Mouse (Mus musculus) left cerebral cortex, adult 18-20 months (tissue): ENCODE data around the gene Pth2. TPM values are rescaled to one million over a fixed set of nuclear protein-coding genes. Genes with fewer than 3 reads are reported as not detected.

Experiments
- DNase-seq, 2 experiments: peaks; one replicate each; pipeline ENCODE4 v3.0.0; 2021 to 2022; ENCODE audit warnings: low spot score in 2 of 2, mixed read lengths in 1 of 2
- microRNA-seq, 2 experiments: library from miRNA; unstranded; fragments of <30 nt; microRNA quantifications; one replicate each; pipeline ENCODE4 v1.2.0; 2021
- total RNA-seq, 2 experiments: library from RNA; stranded (reverse); gene quantifications; 2 replicates each; pipeline ENCODE4 v1.2.3; 2021

The Pth2 gene
- total RNA-seq, 2 experiments from 2014 or later: not detected

- no peak for DNase-seq
Measured at GRCm38 (mm10) chr7:45231192-45231591, 50.4 kb downstream of the Pth2 start.

Small RNA genes lying within 50 kb of the gene (microRNA-seq; reads per million reads assigned to microRNA genes)
- gene Mir7055: 0.75 to 2.3 reads per million in 2 experiments

Other genes with a start within 250 kb of the Pth2 start
- 1 to 10 TPM; 1.7 to 3.0 TPM for gene Tsks, start 237.8 kb upstream of the Pth2 start, total RNA-seq
- 10 to 100 TPM; 98.3 to 98.4 TPM for gene Cpt1c, start 206.1 kb upstream of the Pth2 start, total RNA-seq
- 100 to 1,000 TPM; 174 to 178 TPM for gene Prmt1, start 194.4 kb upstream of the Pth2 start, total RNA-seq
- gene Irf3, start 183.3 kb upstream of the Pth2 start, total RNA-seq: 10 to 100 TPM; 35.2 to 41.9 TPM
- gene Bcl2l12, start 182.3 kb upstream of the Pth2 start, total RNA-seq: 1 to 10 TPM; 2.8 to 3.8 TPM
- 100 to 1,000 TPM; 159 to 163 TPM for gene Scaf1, start 164.6 kb upstream of the Pth2 start, total RNA-seq
- gene Rras, start 163.0 kb upstream of the Pth2 start, total RNA-seq: 10 to 100 TPM; 10.0 to 14.5 TPM
- 10 to 100 TPM; 63.3 to 67.5 TPM for gene Prr12, start 128.1 kb upstream of the Pth2 start, total RNA-seq
- gene Nosip, start 118.6 kb upstream of the Pth2 start, total RNA-seq: 10 to 100 TPM; 51.9 to 59.7 TPM
- 1 to 10 TPM; 6.2 to 9.2 TPM for gene Prrg2, start 118.3 kb upstream of the Pth2 start, total RNA-seq
- 1 to 10 TPM; 5.9 to 6.0 TPM for gene Rcn3, start 88.8 kb upstream of the Pth2 start, total RNA-seq
- 10 to 100 TPM; 19.6 to 20.1 TPM for gene Fcgrt, start 77.1 kb upstream of the Pth2 start, total RNA-seq
- 100 to 1,000 TPM; 474 to 479 TPM for gene Rps11, start 56.6 kb upstream of the Pth2 start, total RNA-seq
- 100 to 1,000 TPM; 712 to 811 TPM for gene Rpl13a, start 52.2 kb upstream of the Pth2 start, total RNA-seq
- not detected for gene Gm45713, start 44.8 kb upstream of the Pth2 start, total RNA-seq
- gene Flt3l, start 44.6 kb upstream of the Pth2 start, total RNA-seq: 1 to 10 TPM; 8.4 to 9.7 TPM
- gene Pih1d1, start 26.7 kb upstream of the Pth2 start, total RNA-seq: 10 to 100 TPM; 46.7 to 51.7 TPM
- gene Aldh16a1, start 26.4 kb upstream of the Pth2 start, total RNA-seq: 10 to 100 TPM; 12.7 to 15.1 TPM
- gene Slc17a7, start 17.0 kb upstream of the Pth2 start, total RNA-seq: 1,000 to 10,000 TPM; 1,307 TPM
- gene Gfy, start 1.4 kb upstream of the Pth2 start, total RNA-seq: under 1 TPM; 0.26 to 0.40 TPM
- 1 to 10 TPM; 4.9 to 9.7 TPM for gene Ccdc155, start 23.9 kb downstream of the Pth2 start, total RNA-seq
- gene Dkkl1, start 31.2 kb downstream of the Pth2 start, total RNA-seq: 10 to 100 TPM; 33.6 to 38.3 TPM
- 1 to 10 TPM; 2.1 to 4.3 TPM for gene Tead2, start 34.8 kb downstream of the Pth2 start, total RNA-seq
- 1 to 10 TPM; 4.8 to 5.3 TPM for gene Cd37, start 58.1 kb downstream of the Pth2 start, total RNA-seq
- gene Slc6a16, start 60.1 kb downstream of the Pth2 start, total RNA-seq: 1 to 10 TPM; 1.7 to 1.9 TPM
- not detected for gene Slc6a21, start 96.5 kb downstream of the Pth2 start, total RNA-seq
- 10 to 100 TPM; 19.0 to 26.5 TPM for gene Trpm4, start 152.8 kb downstream of the Pth2 start, total RNA-seq
- gene Hrc, start 154.3 kb downstream of the Pth2 start, total RNA-seq: under 1 TPM; 0.19 to 0.30 TPM
- 100 to 1,000 TPM; 154 to 170 TPM for gene Ppfia3, start 186.0 kb downstream of the Pth2 start, total RNA-seq
- gene Lin7b, start 189.6 kb downstream of the Pth2 start, total RNA-seq: 100 to 1,000 TPM; 133 to 165 TPM
- gene Snrnp70, start 214.7 kb downstream of the Pth2 start, total RNA-seq: 100 to 1,000 TPM; 372 to 395 TPM
- gene Kcna7, start 224.7 kb downstream of the Pth2 start, total RNA-seq: not detected
- gene Ntf5, start 232.7 kb downstream of the Pth2 start, total RNA-seq: under 1 TPM in 1 of 2 experiments, not detected in 1; 0.19 TPM
- gene Lhb, start 239.8 kb downstream of the Pth2 start, total RNA-seq: not detected